Mouse (Mus musculus) ES-E14 (cell line): ENCODE data around the gene Pik3r2.

Experiments used
- CHD2 ChIP-seq: IDR thresholded peaks from 2 replicates; pipeline ENCODE4 v1.6.1; 2014; ENCODE audit warnings: mild to moderate bottlenecking, low read depth, low read length, inconsistent platforms
- HCFC1 ChIP-seq: IDR thresholded peaks from 2 replicates; pipeline ENCODE4 v1.6.1; 2012; ENCODE audit warnings: low read length, inconsistent platforms, borderline replicate concordance; ENCODE audit not compliant: insufficient read depth
- MAFK ChIP-seq: IDR thresholded peaks from 2 replicates; pipeline ENCODE4 v1.6.1; 2014; ENCODE audit warnings: mild to moderate bottlenecking, low read depth, low read length, inconsistent platforms; ENCODE audit not compliant: insufficient read depth
- ZC3H11A ChIP-seq: IDR thresholded peaks from 2 replicates; pipeline ENCODE4 v1.6.1; 2012; ENCODE audit warnings: low read depth, mild to moderate bottlenecking, inconsistent platforms, low read length, borderline replicate concordance
- ZNF384 ChIP-seq: IDR thresholded peaks from 2 replicates; pipeline ENCODE4 v1.6.1; 2012; ENCODE audit warnings: low read depth, low read length, inconsistent platforms

DNA sequence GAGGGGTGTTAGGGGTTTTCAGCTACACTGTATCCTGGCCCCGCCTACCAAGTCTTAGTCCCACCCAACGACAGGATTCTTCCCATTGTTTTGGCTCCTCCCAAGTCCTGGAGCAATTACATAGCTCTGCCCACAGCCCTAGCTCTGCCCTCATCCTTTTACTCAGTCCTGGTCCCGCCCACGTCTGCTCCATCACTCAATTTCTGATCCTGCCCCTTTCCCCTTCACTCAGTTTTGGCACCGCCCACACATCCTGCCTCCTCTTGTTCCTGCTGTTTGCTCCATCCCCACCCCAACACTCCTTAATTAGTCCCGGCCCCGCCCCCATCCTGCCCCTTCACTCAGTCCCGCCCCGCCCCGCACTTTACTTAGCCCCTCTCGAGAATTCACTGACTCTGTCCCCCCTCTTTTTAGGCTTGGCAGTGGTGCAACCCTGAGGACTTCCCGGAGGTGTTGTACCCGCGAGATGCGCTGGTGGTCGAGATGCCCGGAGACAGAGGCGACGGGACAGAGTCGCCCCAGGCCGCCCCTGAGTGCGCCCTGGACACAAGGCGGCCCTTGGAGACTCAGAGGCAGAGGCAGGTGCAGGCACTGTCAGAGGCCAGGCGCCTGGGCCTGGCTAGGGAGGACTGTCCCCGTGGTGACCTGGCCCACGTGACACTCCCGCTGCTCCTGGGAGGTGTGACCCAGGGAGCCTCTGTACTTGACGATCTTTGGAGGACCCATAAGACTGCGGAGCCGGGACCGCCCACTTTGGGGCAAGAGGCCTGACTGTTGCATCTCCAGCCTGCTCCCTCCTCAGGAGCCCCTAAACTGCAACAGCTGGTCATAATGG is 43.8 kb upstream of the Pik3r2 start:
- TF ChIP-seq ZNF384 (no peak), MAFK (no peak), HCFC1 (no peak), ZC3H11A (no peak), CHD2 (no peak)
